Mouse (Mus musculus): ENCODE results near the gene Gm1604a. TPM values are rescaled to one million over a fixed set of nuclear protein-coding genes. Genes with fewer than 3 reads are reported as not detected.

Gm1604a gene
- not detected for polyA plus RNA-seq (2014; fragmentation: Illumina TruSeq; extraction: RNeasy Lipid Tissue Mini Kit (QIAGEN cat#74804))

DNA sequence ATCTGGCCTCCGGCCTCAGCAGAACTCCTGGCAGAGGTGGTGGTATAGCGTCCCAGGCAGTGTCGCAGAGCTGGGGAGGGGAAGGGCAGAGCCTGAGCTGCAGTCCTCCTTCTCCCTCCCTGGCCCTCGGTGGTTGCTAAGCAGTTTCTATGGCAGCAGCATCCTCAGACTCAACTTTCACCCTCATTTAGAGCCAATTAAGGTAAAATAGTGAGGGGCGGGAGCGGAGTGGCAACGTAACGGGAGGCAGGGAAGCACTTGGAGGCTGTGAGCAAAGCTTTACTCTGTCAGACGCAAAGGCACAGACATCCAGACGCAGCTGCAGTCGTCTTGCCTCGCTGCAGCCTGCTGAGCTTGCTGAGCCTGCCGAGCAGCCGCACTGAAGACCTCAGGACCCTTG is at the start of gene Gm1604a:
TSS of gene Gm1604a (plus strand) at position 312 of the 400 bp plus-strand sequence.

DNA sequence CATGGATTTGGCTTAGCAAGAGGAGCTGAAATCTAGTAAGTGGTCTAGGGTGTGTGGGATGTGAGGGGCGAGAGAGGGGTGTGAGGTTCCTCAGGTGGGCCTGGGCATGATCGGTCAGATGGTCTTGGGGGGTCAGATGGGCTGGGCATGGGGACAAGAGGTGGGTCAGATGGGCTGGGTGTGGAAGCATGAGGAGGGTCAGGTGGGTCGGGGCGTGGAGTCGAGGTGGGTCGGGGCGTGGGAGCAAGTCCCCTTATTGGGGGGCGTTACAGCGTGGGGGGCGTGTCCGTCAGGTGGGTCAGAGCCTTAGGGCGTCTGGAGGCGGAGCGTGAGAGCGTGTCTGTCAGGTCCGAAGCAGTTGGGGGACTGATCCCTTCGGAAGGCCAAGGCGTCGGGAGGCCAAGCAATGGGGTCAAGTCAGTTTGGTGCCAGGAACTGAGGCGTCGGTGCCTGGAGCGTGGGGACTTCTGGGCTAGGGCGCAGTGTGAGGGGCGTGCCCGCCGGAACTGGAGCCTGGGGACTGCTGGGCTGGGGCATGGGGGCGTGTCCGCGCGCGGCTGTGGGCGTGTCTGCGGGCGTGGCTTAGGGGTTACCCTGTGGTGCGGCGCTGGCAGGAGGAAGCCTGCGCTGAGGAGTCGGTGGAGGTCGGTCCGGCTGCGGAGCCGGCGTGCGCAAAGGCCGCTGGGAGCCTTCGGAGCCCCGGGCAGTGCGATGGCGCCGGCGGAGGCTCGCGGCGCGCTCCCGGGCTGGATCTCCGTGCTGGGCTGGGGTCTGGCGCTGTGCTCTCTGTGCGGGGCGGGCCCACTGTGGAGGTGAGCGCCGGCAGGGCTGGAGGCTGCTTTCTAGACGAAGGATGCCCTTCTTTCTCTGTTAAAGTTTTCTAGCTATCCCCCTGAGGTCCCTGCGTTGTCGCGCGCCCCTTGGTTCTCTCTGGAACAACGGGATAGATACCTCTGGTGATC is 46.8 kb upstream of the Gm1604a start, which contains the start of gene Gm49721:
TSS of gene Gm49721 (plus strand) at position 618 of the 962 bp plus-strand sequence.

Other genes starting within 250 kb of the Gm1604a start
- 67.2 TPM for gene Ezr, start 242.8 kb upstream of the Gm1604a start, polyA plus RNA-seq (2014; fragmentation: Illumina TruSeq; extraction: RNeasy Lipid Tissue Mini Kit (QIAGEN cat#74804))
- 48.9 TPM for gene Rsph3b, start 76.9 kb upstream of the Gm1604a start, polyA plus RNA-seq (2014; fragmentation: Illumina TruSeq; extraction: RNeasy Lipid Tissue Mini Kit (QIAGEN cat#74804))
- 9.1 TPM for gene Tagap1, start 64.4 kb upstream of the Gm1604a start, polyA plus RNA-seq (2014; fragmentation: Illumina TruSeq; extraction: RNeasy Lipid Tissue Mini Kit (QIAGEN cat#74804))
- 378 TPM for gene Rnaset2b, start 54.9 kb upstream of the Gm1604a start, polyA plus RNA-seq (2014; fragmentation: Illumina TruSeq; extraction: RNeasy Lipid Tissue Mini Kit (QIAGEN cat#74804))
- gene Gm49721, start 46.7 kb upstream of the Gm1604a start, polyA plus RNA-seq (2014; fragmentation: Illumina TruSeq; extraction: RNeasy Lipid Tissue Mini Kit (QIAGEN cat#74804)) = not detected
- gene Rps6ka2, start 144.5 kb downstream of the Gm1604a start, polyA plus RNA-seq (2014; fragmentation: Illumina TruSeq; extraction: RNeasy Lipid Tissue Mini Kit (QIAGEN cat#74804)) = 6.8 TPM

Measured in ovary, adult 10 weeks (tissue).